Mouse (Mus musculus) E14TG2a.4 (cell line): Measurements from ENCODE around the gene Zfp729b.

Source experiments
- H3K27me3 ChIP-seq: 2 replicates; pipeline ENCODE4 v1.6.1; 2014; ENCODE audit warnings: low read length, control low read depth; ENCODE audit not compliant: insufficient read depth
- H3K36me3 ChIP-seq: 2 replicates; pipeline ENCODE4 v1.6.1; 2014; ENCODE audit warnings: low read length, control low read depth; ENCODE audit not compliant: insufficient read depth
- H3K4me1 ChIP-seq: replicated peaks from 2 replicates; pipeline ENCODE4 v1.6.1; 2014; ENCODE audit warnings: low read depth, low read length, control low read depth
- H3K4me3 ChIP-seq: replicated peaks from 2 replicates; pipeline ENCODE4 v1.5.1; 2014; ENCODE audit warnings: mild to moderate bottlenecking, low read length
- H3K9me3 ChIP-seq: 2 replicates; pipeline ENCODE4 v1.6.1; 2014; ENCODE audit warnings: low read length, control low read depth
- CTCF ChIP-seq: conservative IDR thresholded peaks from 2 replicates; pipeline ENCODE4 v1.5.1; 2014; ENCODE audit warnings: low read length
- NANOG ChIP-seq: IDR thresholded peaks from 2 replicates; pipeline ENCODE4 v1.6.1; 2014; ENCODE audit warnings: borderline replicate concordance, low read length, mixed read lengths
- POU5F1 ChIP-seq: IDR thresholded peaks from 2 replicates; pipeline ENCODE4 v1.6.1; 2014; ENCODE audit warnings: low read length, borderline replicate concordance

Gene Zfp729b

GRCm38 (mm10) chr13:67609066-67609876 lies at the start of gene Zfp729b:
TSS of gene Zfp729b (minus strand) at chr13:67609707.
- TF ChIP-seq POU5F1 = no peak
- TF ChIP-seq NANOG = no peak
- no peak for TF ChIP-seq CTCF
- H3K4me1 ChIP-seq = no peaks in the 10 kb centered on the region
- peaks cover 22% of the 10 kb centered on the region for H3K9me3 ChIP-seq
- H3K36me3 ChIP-seq = no peaks in the 10 kb centered on the region; the same call in 1 of the 2 replicates
- H3K27me3 ChIP-seq = no peaks in the 10 kb centered on the region
- H3K4me3 ChIP-seq = peak within 1 kb of the TSS; percentile 72

DNA sequence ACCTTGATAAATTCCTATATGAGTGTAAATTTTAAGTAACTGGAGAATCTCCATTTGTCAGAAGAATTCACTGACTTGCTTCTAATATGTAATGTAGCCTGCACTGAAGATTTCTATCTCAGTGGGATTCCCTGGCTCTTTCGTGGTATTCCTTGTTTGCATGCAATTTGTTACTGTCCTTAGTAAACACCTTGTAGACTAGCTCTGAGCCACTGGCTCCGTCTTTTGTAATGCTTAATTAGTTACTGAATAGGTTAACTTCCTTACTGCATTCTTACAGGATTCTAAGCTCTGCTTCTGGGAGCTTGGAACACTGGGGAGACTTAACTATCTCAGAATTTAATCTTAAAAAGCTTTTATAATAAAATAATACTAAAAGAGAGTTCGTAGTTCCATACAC lies 43.0 kb upstream of the Zfp729b start:
- no peaks in the 10 kb centered on the region for H3K36me3 ChIP-seq
- H3K4me1 ChIP-seq = peaks cover 18% of the 10 kb centered on the region
- no peak overlapping the region for H3K4me3 ChIP-seq
- no peaks in the 10 kb centered on the region for H3K27me3 ChIP-seq
- TF ChIP-seq NANOG = no peak
- H3K9me3 ChIP-seq = no peaks in the 10 kb centered on the region

DNA sequence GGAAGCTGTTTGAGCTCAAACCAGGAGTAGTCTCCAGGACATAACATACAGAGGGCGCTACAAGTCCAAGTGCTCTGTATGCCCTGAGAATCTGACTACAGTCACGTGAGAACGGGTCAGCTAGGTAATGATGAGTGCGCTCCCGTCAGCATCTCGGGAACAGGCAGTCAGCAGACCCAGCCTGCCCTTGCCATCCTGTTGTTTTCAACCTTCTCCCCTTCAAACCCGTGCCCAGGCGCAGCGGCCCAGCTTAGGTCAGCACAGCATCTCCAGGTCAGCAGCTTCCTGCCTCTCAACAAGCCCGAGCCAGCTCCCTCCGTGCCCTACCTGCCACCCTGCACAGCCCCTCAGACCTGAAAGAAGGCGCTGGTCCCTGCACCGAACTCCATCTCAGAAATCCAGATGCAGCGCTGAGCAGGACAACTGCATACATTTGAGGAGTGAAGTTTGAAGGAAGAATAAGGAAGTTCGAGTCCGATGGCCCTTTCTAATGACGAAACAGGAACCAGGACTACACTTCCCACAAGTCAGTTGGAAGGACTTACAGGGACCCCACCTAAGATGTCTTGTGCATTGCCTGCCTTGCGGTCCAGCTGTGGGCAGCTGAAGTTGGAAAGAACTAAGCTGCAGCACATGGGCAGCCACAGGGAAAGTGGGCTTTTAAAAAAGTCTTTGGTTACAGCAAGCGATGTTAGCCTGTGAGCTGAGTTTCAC lies 27.9 kb upstream of the Zfp729b start, which contains the start of the genes Gm49345 and Zfp729a:
Gene Gm49345, minus strand, starts transcription at position 476 of the 714 bp plus-strand sequence.
Gene Zfp729a, minus strand, starts transcription at position 498 of the 714 bp plus-strand sequence.
- no peak for TF ChIP-seq POU5F1
- Histone ChIP-seq H3K9me3 (no peaks in the 10 kb centered on the region), H3K36me3 (no peaks in the 10 kb centered on the region), H3K4me3 (peak within 1 kb of the TSS; percentile 88), H3K27me3 (no peaks in the 10 kb centered on the region), H3K4me1 (peaks cover 4% of the 10 kb centered on the region)

DNA sequence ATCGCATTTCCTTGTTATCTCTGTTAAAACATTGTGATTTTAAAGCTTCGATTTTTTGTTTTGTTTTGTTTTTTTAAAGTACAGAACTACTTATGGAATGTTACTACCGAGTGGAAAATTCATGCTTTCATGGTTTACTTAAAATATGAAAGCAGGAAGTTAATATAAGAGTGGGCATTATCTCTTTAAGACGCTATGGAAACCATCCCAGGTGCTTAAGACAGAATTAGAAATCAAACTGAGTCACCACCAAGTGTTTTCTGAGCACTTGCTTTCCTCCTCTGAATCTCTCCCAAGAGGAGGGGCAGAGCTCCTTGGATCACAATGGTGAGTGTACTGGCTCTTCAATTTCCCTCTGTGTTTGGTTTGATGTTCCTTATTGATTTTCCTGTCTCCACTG lies 601 bp upstream of the Zfp729b start:
- peaks cover 19% of the 10 kb centered on the region for H3K9me3 ChIP-seq
- H3K27me3 ChIP-seq = no peaks in the 10 kb centered on the region
- no peaks in the 10 kb centered on the region for H3K4me1 ChIP-seq
- H3K36me3 ChIP-seq = no peaks in the 10 kb centered on the region
- no peak overlapping the region for H3K4me3 ChIP-seq
- TF ChIP-seq POU5F1 (no peak), CTCF (no peak), NANOG (no peak)

DNA sequence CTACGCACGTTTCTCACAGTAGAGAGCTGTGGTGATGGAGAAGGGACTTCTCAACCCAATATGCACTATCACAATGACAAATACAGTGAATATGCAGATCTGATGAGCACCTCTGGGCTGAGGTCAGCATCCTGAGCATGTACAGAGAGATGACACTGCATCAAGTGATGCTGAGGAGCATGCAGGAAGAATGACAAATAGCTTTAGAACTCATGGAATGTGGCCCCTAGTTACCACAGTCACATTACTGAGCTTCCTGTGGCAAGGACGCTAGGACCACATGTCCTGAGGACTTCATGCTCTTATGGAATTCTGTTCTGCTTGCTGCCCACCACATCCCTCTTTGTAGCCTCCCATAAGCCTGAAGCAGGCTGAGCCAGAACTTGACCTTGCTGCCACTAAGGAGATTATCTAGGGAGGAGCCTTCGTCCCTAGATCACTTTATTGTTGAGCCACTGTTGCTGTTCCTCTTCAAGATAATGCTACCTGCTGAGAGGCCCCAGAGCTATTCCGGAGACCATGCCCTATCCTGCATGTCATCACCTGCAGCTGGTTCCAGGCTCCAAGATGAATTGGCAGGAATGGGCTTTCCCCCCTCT lies 36.8 kb downstream of the Zfp729b start:
- Histone ChIP-seq H3K27me3 (no peaks in the 10 kb centered on the region), H3K4me1 (no peaks in the 10 kb centered on the region), H3K4me3 (no peak overlapping the region), H3K9me3 (peaks cover 51% of the 10 kb centered on the region), H3K36me3 (no peaks in the 10 kb centered on the region)
- TF ChIP-seq CTCF (no peak), POU5F1 (no peak), NANOG (no peak)

- Histone ChIP-seq H3K36me3 (no peaks in the 10 kb centered on the region), H3K4me3 (peak within 1 kb of the TSS; percentile 97), H3K27me3 (no peaks in the 10 kb centered on the region), H3K4me1 (peaks cover 20% of the 10 kb centered on the region), H3K9me3 (no peaks in the 10 kb centered on the region)
- TF ChIP-seq CTCF (no peak), NANOG (no peak), POU5F1 (no peak)
Measured at GRCm38 (mm10) chr13:67553730-67554129, 55.8 kb downstream of the Zfp729b start, which contains the start of gene Zfp748. TSS of gene Zfp748 (minus strand) at chr13:67553830.

- no peaks in the 10 kb centered on the region for H3K9me3 ChIP-seq
- H3K27me3 ChIP-seq = no peaks in the 10 kb centered on the region
- H3K4me1 ChIP-seq = peaks cover 23% of the 10 kb centered on the region
- no peaks in the 10 kb centered on the region for H3K36me3 ChIP-seq
- H3K4me3 ChIP-seq = peak overlapping the region; percentile 97
- TF ChIP-seq POU5F1 = no peak
- no peak for TF ChIP-seq CTCF
- TF ChIP-seq NANOG = no peak
Measured at GRCm38 (mm10) chr13:67552505-67553346, 56.8 kb downstream of the Zfp729b start.

GRCm38 (mm10) chr13:67545941-67546340 lies 63.6 kb downstream of the Zfp729b start:
- H3K4me1 ChIP-seq = peaks cover 18% of the 10 kb centered on the region
- H3K9me3 ChIP-seq = no peaks in the 10 kb centered on the region
- no peaks in the 10 kb centered on the region for H3K27me3 ChIP-seq
- peaks cover 38% of the 10 kb centered on the region for H3K36me3 ChIP-seq
- TF ChIP-seq NANOG (no peak), POU5F1 (no peak), CTCF (no peak)
- H3K4me3 ChIP-seq = no peak overlapping the region
